Mouse (Mus musculus): ENCODE measurements around the gene Esrra. TPM values are rescaled to one million over a fixed set of nuclear protein-coding genes. Genes with fewer than 3 reads are reported as not detected.

Esrra gene
- polyA plus RNA-seq, 1 experiment from 2014 or later, result 23.1 TPM

DNA sequence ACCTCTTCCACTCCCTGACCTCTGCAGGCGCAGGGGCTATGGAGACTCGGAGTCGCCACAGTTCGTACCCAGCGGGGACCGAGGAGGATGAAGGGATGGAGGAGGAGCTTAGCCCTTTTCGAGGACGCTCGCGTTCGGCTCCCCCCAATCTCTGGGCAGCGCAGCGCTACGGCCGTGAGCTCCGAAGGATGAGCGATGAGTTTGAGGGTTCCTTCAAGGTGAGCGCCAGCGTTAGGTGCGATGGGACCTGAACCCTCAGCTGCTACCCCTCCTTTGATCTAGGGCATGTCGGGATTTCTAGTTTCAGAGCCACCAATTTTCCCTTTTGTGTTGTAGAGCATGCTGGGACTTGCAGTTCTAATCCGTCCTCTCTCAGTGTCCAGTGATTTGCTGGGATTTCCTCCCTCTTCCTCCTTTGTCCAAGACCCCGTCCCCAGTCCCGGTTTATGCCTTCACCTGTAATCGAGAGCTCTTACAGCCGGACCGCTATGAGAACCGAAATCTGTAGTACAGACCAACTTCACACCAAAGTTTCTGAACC, 29.1 kb upstream of the Esrra start:
- Histone ChIP-seq H3K27me3 (ENCODE audit: insufficient read depth, poor library complexity, severe bottlenecking) (no peaks in the 10 kb centered on the region), H3K9me3 (no peaks in the 10 kb centered on the region), H3K4me3 (peak overlapping the region; percentile 73), H3K27ac (peak overlapping the region; percentile 90), H3K4me1 (peaks cover 50% of the 10 kb centered on the region), H3K36me3 (peaks cover 39% of the 10 kb centered on the region)
- WGBS, result under 1% methylated on average over 28 of the region's 28 CpGs
- peak; percentile 87 for DNase-seq (ENCODE audit: low spot score)

DNA sequence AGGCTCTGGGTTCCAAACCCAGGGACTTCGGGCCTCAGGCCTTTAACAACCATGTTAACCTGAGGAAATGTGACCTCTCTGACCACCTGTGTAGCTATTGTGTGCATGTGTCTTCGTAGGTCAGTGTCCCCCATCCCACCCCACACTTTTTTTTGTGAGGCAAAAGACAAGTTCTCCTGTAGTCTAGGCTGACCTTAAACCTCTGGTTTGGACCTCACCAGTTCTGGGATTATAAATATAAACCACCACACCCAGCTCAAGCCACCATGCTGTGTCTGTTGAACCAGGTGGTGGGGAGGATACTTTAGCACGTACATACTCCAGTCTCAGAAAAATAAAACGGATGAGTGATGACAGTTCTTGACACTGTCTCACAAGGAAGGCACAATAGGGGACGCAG, 28.3 kb upstream of the Esrra start:
- peak overlapping the region; percentile 90 for H3K27ac ChIP-seq
- H3K9me3 ChIP-seq, result no peaks in the 10 kb centered on the region
- WGBS, result 57% methylated on average over 5 of the region's 5 CpGs
- peaks cover 43% of the 10 kb centered on the region for H3K4me1 ChIP-seq
- peak overlapping the region; percentile 73 for H3K4me3 ChIP-seq
- H3K27me3 ChIP-seq (ENCODE audit: insufficient read depth, poor library complexity, severe bottlenecking), result no peaks in the 10 kb centered on the region
- H3K36me3 ChIP-seq, result peaks cover 38% of the 10 kb centered on the region
- no peak for DNase-seq (ENCODE audit: low spot score)

DNA sequence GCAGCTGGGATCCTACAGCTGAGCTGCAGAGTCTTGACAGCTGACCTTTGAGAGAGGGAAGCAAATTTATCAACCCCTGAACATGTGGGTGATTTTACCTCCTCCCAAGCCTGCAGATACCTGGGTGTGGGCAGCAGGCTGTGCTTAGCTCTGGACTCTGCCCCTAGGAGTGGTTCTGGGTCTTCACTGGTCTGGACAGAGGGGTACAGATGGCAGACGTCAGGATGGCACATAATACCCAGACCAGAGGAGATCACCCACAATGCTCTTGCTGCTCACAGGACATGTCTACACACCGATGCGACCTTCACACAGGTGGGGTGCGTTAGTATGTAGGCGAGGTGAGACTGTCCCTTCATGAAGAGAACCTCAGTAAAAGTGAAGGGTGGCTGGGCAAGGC, 27.9 kb upstream of the Esrra start:
- peaks cover 36% of the 10 kb centered on the region for H3K36me3 ChIP-seq
- peaks cover 39% of the 10 kb centered on the region for H3K4me1 ChIP-seq
- H3K9me3 ChIP-seq, result no peaks in the 10 kb centered on the region
- H3K4me3 ChIP-seq, result peak overlapping the region; percentile 73; the same call in 1 of the 2 replicates
- H3K27ac ChIP-seq, result peak overlapping the region; percentile 38; the same call in 1 of the 2 replicates
- H3K27me3 ChIP-seq (ENCODE audit: insufficient read depth, poor library complexity, severe bottlenecking), result no peaks in the 10 kb centered on the region
- no peak for DNase-seq (ENCODE audit: low spot score)
- 87% methylated on average over 5 of the region's 5 CpGs for WGBS

DNA sequence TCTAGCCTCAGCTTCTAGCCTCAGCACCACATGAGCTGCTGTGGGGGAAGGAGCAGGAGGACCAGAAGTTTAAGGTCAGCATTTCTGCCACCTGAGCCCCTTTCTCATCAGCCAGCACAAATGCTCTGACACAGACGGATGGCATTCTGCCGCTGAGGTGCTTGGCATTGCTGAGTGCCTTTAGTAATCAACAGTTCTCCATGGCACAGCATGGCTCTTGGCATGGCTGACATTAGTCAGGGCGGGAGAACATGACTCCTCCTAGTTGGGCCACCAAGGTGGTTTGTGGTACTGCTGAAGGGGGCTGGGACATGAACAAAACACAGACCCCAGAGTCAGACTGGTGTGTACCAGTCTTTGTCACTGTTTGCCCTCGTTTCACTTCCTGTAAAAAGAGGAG, 26.6 kb upstream of the Esrra start:
- Histone ChIP-seq H3K27me3 (ENCODE audit: insufficient read depth, poor library complexity, severe bottlenecking) (no peaks in the 10 kb centered on the region), H3K4me1 (peaks cover 27% of the 10 kb centered on the region), H3K4me3 (no peak overlapping the region), H3K36me3 (peaks cover 29% of the 10 kb centered on the region), H3K9me3 (no peaks in the 10 kb centered on the region), H3K27ac (no peak overlapping the region)
- no peak for DNase-seq (ENCODE audit: low spot score)
- WGBS, result 76% methylated on average over 4 of the region's 4 CpGs

DNA sequence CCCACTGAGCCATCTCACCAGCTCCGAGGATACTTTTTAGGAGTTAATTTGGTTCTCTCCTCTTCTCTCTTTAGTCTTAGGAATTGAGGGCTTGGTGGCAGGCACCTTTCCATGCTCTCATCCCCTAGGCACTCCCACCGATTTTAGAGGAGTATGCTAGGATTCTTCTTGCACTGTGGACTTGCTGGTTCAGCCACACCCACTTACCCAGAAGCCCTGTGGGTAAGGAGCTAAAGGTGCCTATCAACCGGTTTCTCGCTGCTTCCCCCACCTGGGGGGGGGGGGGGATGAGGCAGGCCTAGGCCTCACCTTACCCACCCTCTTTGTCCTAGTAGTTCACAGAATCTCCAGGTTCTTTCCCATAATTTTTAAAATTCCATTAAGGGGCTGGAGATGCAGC, 26.1 kb upstream of the Esrra start:
- Histone ChIP-seq H3K4me3 (no peak overlapping the region), H3K36me3 (peaks cover 29% of the 10 kb centered on the region), H3K27ac (no peak overlapping the region), H3K27me3 (ENCODE audit: insufficient read depth, poor library complexity, severe bottlenecking) (no peaks in the 10 kb centered on the region), H3K9me3 (no peaks in the 10 kb centered on the region), H3K4me1 (peaks cover 27% of the 10 kb centered on the region)
- WGBS, result 50% methylated on average over 4 of the region's 4 CpGs
- no peak for DNase-seq (ENCODE audit: low spot score)

DNA sequence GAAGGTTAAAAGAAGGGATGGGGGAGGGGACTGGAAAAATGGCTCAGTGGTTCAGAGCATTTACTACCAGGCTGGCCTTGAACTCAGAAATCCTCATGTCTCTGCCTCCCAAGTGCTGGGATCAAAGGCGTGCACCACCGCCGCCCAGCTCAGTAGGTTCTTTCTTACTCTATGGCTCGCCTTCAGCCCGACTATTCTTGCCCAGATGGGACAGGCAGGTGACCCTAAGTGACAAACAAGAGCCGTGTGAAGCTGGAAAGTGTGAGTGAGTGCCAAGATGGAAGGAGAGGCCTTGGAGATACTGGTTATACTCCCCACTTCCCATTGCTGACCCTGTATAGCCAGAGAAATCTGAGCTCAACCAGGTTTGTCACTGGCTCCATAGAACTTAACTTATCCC, 22.1 kb upstream of the Esrra start:
- no peaks in the 10 kb centered on the region for H3K9me3 ChIP-seq
- no peak for DNase-seq (ENCODE audit: low spot score)
- H3K4me3 ChIP-seq, result no peak overlapping the region
- 91% methylated on average over 6 of the region's 6 CpGs for WGBS
- peaks cover 34% of the 10 kb centered on the region for H3K4me1 ChIP-seq
- H3K36me3 ChIP-seq, result peaks cover 20% of the 10 kb centered on the region
- peaks cover 17% of the 10 kb centered on the region; the same call in 1 of the 2 replicates for H3K27me3 ChIP-seq (ENCODE audit: insufficient read depth, poor library complexity, severe bottlenecking)
- no peak overlapping the region for H3K27ac ChIP-seq

DNA sequence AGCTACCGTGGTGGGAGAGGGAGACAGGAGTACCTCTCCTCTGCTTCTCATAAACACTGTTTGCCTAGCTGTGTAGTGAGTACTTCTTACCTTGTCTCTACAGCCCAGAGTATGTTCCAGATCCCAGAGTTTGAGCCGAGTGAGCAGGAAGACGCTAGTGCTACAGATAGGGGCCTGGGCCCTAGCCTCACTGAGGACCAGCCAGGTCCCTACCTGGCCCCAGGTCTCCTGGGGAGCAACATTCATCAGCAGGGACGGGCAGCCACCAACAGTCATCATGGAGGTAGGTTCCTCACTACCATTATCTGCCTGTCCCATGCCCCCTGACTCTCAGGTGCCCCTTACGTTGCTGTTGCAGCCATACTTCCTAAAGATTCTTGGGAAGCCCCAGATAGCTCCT, 21.2 kb upstream of the Esrra start:
- Histone ChIP-seq H3K9me3 (no peaks in the 10 kb centered on the region), H3K27me3 (ENCODE audit: insufficient read depth, poor library complexity, severe bottlenecking) (peaks cover 25% of the 10 kb centered on the region), H3K36me3 (peaks cover 16% of the 10 kb centered on the region), H3K27ac (peak overlapping the region; percentile 96), H3K4me1 (peaks cover 38% of the 10 kb centered on the region), H3K4me3 (peak overlapping the region; percentile 88)
- no peak for DNase-seq (ENCODE audit: low spot score)
- WGBS, result 33% methylated on average over 5 of the region's 5 CpGs

DNA sequence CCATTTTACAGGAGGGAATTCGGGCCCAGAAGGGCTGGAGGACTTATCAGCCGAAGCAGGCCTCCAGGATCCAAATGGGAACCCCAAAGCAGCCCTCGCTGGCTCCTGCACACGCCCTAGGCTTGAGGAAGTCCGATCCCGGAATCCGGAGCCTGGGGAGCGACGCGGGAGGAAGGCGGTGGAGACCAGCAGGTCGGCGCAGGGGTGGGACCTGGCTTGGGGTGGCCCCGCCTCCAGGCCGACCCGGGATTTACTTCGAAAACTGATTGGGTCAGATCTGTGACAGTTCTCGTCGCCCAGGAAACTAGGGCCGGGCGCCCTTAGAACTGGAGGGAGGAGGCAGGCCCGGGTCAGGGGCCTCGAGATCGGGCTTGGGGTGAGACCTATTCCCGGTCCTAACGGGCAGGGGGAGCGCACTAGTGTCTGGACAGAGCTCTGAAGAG, 20.7 kb upstream of the Esrra start, which contains the start of gene Gpr137:
TSS of gene Gpr137 (minus strand) at position 232 of the 443 bp plus-strand sequence.
- WGBS, result 0% methylated on average over 27 of the region's 27 CpGs
- Histone ChIP-seq H3K27ac (peak within 1 kb of the TSS; percentile 96), H3K27me3 (ENCODE audit: insufficient read depth, poor library complexity, severe bottlenecking) (peaks cover 28% of the 10 kb centered on the region), H3K4me3 (peak within 1 kb of the TSS; percentile 88), H3K4me1 (peaks cover 39% of the 10 kb centered on the region), H3K36me3 (peaks cover 16% of the 10 kb centered on the region), H3K9me3 (no peaks in the 10 kb centered on the region)
- peak; percentile 98 for DNase-seq (ENCODE audit: low spot score)

DNA sequence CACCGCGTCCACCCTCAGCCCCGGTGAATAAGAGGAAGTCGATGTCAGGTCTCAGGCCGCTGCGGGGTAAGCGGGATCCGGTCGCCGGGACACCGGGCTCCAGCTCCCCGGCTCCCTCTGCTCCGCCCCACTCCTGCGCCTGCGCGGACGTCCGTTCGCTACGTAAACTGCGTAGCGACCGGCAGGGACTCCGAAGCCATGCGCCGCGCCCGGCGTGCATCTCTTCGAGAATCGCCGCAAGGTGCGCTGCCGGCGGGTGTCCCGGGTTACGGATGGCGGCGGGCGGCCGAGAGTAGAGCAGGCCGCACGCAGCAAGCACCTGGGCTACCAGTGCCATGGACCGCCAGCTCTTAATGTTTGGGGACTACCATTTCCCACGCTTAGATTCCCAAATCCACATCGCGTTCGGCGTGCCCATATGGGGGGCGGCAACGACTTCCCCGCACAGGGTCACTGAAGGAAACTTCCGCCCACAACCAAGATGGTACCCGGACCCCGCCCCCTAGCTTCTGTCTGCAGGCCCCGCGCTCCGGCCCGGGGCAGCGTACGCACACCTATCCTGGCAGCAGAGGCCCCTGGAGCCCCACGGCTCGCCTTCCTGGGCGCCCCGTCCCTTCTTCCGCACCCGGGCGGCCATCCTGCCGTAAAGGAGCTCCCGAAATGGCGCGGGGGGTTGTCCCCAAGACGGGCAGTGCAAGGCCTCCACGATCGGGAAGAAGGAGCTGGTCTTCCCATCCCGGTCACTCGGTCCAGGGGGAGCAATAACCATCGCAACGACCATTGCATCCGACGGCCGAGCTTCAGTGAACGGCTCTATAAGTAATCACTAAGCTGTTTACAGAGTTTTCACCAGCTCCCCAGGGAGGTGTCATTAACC, 20.0 kb upstream of the Esrra start, which contains the start of gene Bad:
TSS of gene Bad (plus strand) at position 490 of the 877 bp plus-strand sequence.
- no peaks in the 10 kb centered on the region for H3K9me3 ChIP-seq
- peak; percentile 95 for DNase-seq (ENCODE audit: low spot score)
- H3K27me3 ChIP-seq (ENCODE audit: insufficient read depth, poor library complexity, severe bottlenecking), result peaks cover 28% of the 10 kb centered on the region
- H3K4me3 ChIP-seq, result peak within 1 kb of the TSS; percentile 88
- peak within 1 kb of the TSS; percentile 96 for H3K27ac ChIP-seq
- H3K36me3 ChIP-seq, result peaks cover 13% of the 10 kb centered on the region
- under 1% methylated on average over 83 of the region's 83 CpGs for WGBS
- peaks cover 39% of the 10 kb centered on the region for H3K4me1 ChIP-seq

DNA sequence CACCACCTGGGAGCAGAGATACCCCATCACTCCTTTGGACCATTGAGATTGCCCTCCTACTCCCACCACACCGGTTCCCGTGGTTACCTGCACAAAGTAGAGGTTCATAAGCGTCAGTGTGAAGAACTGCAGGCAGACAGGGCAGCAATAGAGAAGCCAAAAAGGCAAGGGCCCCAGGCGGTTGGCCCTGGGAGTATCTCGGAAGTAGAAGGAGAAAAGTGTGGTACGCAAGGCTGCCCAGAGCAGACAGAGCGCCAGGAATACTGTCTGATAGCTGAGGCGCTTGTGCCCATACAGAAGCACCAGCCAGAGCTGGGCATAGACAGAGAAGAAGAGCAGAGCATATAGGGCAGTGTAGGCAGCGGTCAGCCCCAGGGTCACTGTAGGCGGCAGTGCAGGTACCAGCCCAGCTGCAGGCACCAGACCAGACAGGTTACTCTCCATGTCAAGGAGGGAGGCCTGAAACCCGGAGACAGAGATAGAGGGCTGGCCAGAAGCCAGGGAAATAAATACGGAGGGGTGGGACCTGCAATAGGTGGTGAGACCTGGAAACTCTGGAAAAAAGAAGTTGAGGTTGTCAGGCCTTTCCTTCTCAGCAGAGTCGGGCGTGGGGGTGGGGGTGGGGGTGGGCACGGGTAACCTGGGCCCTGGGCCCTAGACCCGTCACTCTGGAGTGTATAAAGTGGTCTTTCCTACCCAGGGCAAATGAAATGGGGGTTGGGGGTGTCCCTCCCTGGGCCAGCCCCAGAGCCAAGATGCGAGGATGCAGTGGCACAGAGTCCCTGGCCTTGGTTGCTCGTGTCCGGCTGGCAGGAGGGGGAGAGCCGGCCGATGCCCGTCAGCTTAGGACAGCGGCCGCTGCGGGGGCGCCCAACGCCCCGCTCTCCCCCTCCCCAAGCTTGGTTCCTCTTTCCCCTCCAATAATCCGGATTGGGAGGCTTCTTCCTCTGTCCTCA, 19.1 kb upstream of the Esrra start:
- peaks cover 39% of the 10 kb centered on the region for H3K4me1 ChIP-seq
- peaks cover 36% of the 10 kb centered on the region for H3K27me3 ChIP-seq (ENCODE audit: insufficient read depth, poor library complexity, severe bottlenecking)
- H3K36me3 ChIP-seq, result peaks cover 8% of the 10 kb centered on the region; the same call in 1 of the 2 replicates
- peak overlapping the region; percentile 88 for H3K4me3 ChIP-seq
- H3K27ac ChIP-seq, result peak overlapping the region; percentile 96
- no peaks in the 10 kb centered on the region for H3K9me3 ChIP-seq
- no peak for DNase-seq (ENCODE audit: low spot score)
- WGBS, result 21% methylated on average over 29 of the region's 29 CpGs

DNA sequence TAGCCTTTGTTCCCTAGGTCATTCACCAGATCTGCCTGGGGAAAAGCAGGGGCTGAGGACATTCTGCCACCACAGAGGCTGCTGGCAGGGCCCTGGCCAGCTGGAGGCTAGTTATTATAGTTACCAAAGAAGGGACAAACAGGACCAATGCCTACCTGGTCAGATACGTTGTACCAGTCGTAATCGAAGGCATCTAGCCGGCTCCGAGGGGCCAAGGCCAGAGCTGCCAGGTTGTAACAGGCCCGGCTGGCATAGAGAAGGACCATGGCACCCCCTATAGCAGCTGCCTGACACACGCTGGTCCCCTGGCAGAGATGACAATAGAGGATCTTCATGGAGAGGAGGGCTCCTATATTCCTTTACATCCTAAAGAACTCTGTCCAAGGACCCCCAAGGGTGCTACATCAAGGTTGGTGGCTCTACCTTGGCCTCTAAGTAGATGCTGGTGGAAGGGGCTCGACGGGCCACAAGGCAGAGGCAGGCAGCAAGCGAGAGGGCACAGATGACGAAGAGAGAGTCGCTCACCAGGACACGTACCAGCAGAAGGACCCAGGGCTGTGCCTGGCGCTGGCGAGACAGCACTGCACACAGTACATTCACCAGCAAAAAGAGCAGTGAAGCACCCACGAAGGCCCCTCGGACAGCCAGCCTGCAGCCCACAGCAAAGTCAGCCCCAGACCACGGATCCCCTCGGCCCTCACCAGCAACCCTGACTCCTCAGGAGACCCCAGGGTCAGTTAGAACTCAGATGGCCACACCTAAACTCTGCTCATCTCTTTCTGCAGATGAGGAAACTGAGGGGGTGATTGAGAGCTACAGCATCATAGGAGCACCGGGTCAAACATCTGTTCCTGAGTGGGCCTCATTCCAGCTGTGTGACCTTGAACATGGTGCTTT, 17.7 kb upstream of the Esrra start:
- Histone ChIP-seq H3K4me3 (no peak overlapping the region), H3K36me3 (no peaks in the 10 kb centered on the region), H3K4me1 (peaks cover 42% of the 10 kb centered on the region), H3K27ac (no peak overlapping the region), H3K9me3 (no peaks in the 10 kb centered on the region), H3K27me3 (ENCODE audit: insufficient read depth, poor library complexity, severe bottlenecking) (peaks cover 49% of the 10 kb centered on the region)
- WGBS, result 86% methylated on average over 20 of the region's 20 CpGs
- DNase-seq (ENCODE audit: low spot score), result no peak
